Mouse (Mus musculus) lung, embryonic 15.5 days (tissue): ENCODE results near the gene Slc2a2. TPM values are rescaled to one million over a fixed set of nuclear protein-coding genes. Genes with fewer than 3 reads are reported as not detected.

Source experiments
- ATAC-seq: fragments of 200-750 bp; cut with Nextera tagmentation; 2 replicates; pipeline ENCODE4 v1.8.0; 2017; ENCODE audit warnings: moderate number of reproducible peaks, borderline replicate concordance; ENCODE audit not compliant: low FRiP score, low TSS enrichment; ENCODE audit errors: extremely low read depth
- H3K27ac ChIP-seq: fragments of 300-500 bp; sonication (generic); 2 replicates; pipeline ENCODE4 v1.5.1; 2015; ENCODE audit warnings: moderate library complexity, mild to moderate bottlenecking, inconsistent platforms
- H3K27me3 ChIP-seq: fragments of 300-500 bp; sonication (generic); 2 replicates; pipeline ENCODE4 v1.6.1; 2015; ENCODE audit warnings: inconsistent platforms
- H3K36me3 ChIP-seq: fragments of 300-500 bp; sonication (generic); 2 replicates; pipeline ENCODE4 v1.6.1; 2015; ENCODE audit warnings: inconsistent platforms
- H3K4me1 ChIP-seq: fragments of 300-500 bp; sonication (generic); 2 replicates; pipeline ENCODE4 v1.6.1; 2015; ENCODE audit warnings: inconsistent platforms
- H3K4me2 ChIP-seq: fragments of 300-500 bp; sonication (generic); 2 replicates; pipeline ENCODE4 v1.6.1; 2015; ENCODE audit warnings: inconsistent platforms, mild to moderate bottlenecking, moderate library complexity
- H3K4me3 ChIP-seq: fragments of 300-500 bp; sonication (generic); 2 replicates; pipeline ENCODE4 v1.5.1; 2015; ENCODE audit warnings: mild to moderate bottlenecking, inconsistent platforms
- H3K9ac ChIP-seq: fragments of 300-500 bp; sonication (generic); 2 replicates; pipeline ENCODE4 v1.6.1; 2015; ENCODE audit warnings: inconsistent platforms
- H3K9me3 ChIP-seq: fragments of 300-500 bp; sonication (generic); 2 replicates; pipeline ENCODE4 v1.6.1; 2016; ENCODE audit warnings: inconsistent platforms
- WGBS: fragments of 180-500 bp; shearing (Covaris S2); methylation state at CpG from one replicate; pipeline ENCODE4 v1.1.7; 2015; 5-methylcytosine and 5-hydroxymethylcytosine counted together
- polyA plus RNA-seq: library from polyadenylated mRNA; unstranded; fragments of >200 nt; fragmentation: Nextera tagmentation; extraction: Ambion mirVana; gene quantifications from 2 replicates; pipeline ENCODE4 v1.2.1, GENCODE M21; 2015

Gene Slc2a2
- polyA plus RNA-seq: 0.12 and 0.28 TPM in 2 replicates

DNA sequence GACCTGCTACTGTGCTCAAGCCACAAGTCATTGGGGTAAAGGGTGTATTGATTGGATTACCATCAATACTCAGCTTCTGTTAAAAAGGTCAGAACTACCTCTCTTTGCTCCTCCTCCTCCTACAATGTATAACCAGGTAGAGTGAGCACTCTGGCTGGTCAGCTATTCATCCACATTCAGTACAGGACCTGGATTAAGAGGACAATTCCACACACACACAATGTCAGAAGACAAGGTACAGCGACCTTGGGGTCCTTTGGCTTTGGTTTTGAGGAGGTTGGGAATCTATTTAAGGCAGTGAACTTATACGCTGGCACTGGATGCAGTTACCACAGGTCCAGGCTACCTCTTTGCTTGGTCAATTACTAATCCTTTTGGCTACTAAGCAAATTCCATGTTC is at the start of gene Slc2a2:
Slc2a2 (plus strand) TSS at position 107 of the 400 bp plus-strand sequence.
- no peak within 1 kb of the TSS for H3K4me3 ChIP-seq
- no peak within 1 kb of the TSS for H3K9ac ChIP-seq
- no peaks in the 10 kb centered on the region for H3K4me1 ChIP-seq
- H3K9me3 ChIP-seq: no peaks in the 10 kb centered on the region
- H3K27ac ChIP-seq: no peak within 1 kb of the TSS
- no peak for ATAC-seq
- H3K27me3 ChIP-seq: no peaks in the 10 kb centered on the region
- H3K36me3 ChIP-seq: no peaks in the 10 kb centered on the region
- WGBS: 77% methylated on average over 2 of the region's 2 CpGs
- H3K4me2 ChIP-seq: no peak within 1 kb of the TSS

- no peak overlapping the region for H3K4me2 ChIP-seq
- no peaks in the 10 kb centered on the region for H3K9me3 ChIP-seq
- H3K9ac ChIP-seq: no peak overlapping the region
- H3K27me3 ChIP-seq: no peaks in the 10 kb centered on the region
- 77% methylated on average over 3 of the region's 3 CpGs for WGBS
- H3K27ac ChIP-seq: no peak overlapping the region
- no peaks in the 10 kb centered on the region for H3K36me3 ChIP-seq
- ATAC-seq: no peak
- H3K4me1 ChIP-seq: no peaks in the 10 kb centered on the region
- no peak overlapping the region for H3K4me3 ChIP-seq
These were observed 45.1 kb upstream of the Slc2a2 start for GRCm38 (mm10) chr3:28652574-28652973.

- no peaks in the 10 kb centered on the region for H3K9me3 ChIP-seq
- H3K27me3 ChIP-seq: no peaks in the 10 kb centered on the region
- ATAC-seq: no peak
- no peak overlapping the region for H3K9ac ChIP-seq
- H3K27ac ChIP-seq: no peak overlapping the region
- no peaks in the 10 kb centered on the region for H3K36me3 ChIP-seq
- H3K4me3 ChIP-seq: no peak overlapping the region
- no peak overlapping the region for H3K4me2 ChIP-seq
- no peaks in the 10 kb centered on the region for H3K4me1 ChIP-seq
- 75% methylated on average over 3 of the region's 3 CpGs for WGBS
These were observed 44.7 kb upstream of the Slc2a2 start for GRCm38 (mm10) chr3:28653043-28653442.

GRCm38 (mm10) chr3:28654740-28655139 is 43.0 kb upstream of the Slc2a2 start:
- Histone ChIP-seq H3K4me3 (no peak overlapping the region), H3K9ac (no peak overlapping the region), H3K4me2 (no peak overlapping the region), H3K27ac (no peak overlapping the region), H3K9me3 (no peaks in the 10 kb centered on the region), H3K27me3 (no peaks in the 10 kb centered on the region), H3K4me1 (no peaks in the 10 kb centered on the region), H3K36me3 (no peaks in the 10 kb centered on the region)
- ATAC-seq: no peak

DNA sequence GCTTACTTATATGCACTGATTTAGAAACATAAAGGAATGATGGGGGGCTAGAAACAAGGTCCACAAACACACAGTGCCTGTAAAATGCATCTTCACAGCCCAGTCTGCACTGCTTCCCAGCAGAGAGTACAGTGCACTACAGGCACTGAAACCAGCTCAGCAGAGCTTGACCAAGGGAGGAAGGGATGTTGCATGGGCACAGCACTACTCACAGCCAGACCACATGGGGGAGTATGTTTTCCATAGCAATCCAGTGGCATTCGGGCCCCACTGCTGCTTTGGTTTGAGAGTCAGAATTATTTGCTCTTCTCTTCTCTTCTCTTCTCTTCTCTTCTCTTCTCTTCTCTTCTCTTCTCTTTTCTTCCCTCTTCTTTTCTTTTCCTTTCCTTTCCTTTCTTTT is 39.4 kb upstream of the Slc2a2 start:
- H3K27me3 ChIP-seq: no peaks in the 10 kb centered on the region
- H3K4me3 ChIP-seq: no peak overlapping the region
- no peak overlapping the region for H3K27ac ChIP-seq
- 52% methylated on average over 1 of the region's 1 CpGs for WGBS
- no peak overlapping the region for H3K9ac ChIP-seq
- no peak overlapping the region for H3K4me2 ChIP-seq
- ATAC-seq: no peak
- H3K36me3 ChIP-seq: no peaks in the 10 kb centered on the region
- H3K4me1 ChIP-seq: no peaks in the 10 kb centered on the region
- H3K9me3 ChIP-seq: no peaks in the 10 kb centered on the region

DNA sequence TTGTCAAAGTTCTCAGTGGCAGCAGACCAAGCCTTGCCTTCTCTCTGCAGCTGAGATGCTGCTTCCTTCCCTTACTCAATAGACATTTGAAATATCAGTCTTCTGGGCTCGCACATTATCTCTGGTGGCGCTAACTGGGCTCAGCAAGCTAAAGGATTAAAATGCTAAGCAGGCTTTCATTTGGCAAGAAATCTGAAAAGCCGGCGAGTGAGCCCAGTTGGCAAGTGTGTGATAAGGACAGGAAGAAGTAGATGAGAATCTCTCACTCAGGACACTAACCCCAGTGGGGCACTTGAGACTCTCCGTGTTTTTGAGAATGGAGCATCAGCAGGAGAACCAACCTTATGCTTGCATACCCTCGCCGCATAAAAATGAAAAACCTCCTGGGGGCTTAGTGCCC is 16.9 kb upstream of the Slc2a2 start:
- Histone ChIP-seq H3K4me2 (no peak overlapping the region), H3K4me3 (no peak overlapping the region), H3K9me3 (no peaks in the 10 kb centered on the region), H3K9ac (no peak overlapping the region), H3K27me3 (no peaks in the 10 kb centered on the region), H3K4me1 (no peaks in the 10 kb centered on the region), H3K27ac (no peak overlapping the region), H3K36me3 (no peaks in the 10 kb centered on the region)
- ATAC-seq: no peak
- WGBS: 66% methylated on average over 7 of the region's 7 CpGs

DNA sequence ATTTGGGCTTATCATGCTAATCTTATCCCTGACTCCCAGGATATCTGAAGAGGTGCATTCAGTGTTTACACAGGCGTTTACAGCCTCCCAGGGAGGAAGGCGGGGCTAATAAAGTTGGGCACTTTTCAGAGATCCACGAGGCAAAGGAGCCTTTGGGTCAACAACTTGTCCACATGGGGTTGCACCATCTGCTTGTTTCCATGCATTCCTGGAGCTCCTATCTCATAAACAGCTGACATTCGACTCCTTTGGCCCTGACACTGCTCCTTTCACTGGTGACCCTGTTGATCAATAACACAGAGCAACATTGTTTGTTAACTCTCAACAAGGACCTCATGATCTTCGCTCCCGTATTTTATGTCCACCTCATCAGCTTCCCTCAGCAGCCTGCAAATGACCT is 15.8 kb upstream of the Slc2a2 start:
- ATAC-seq: no peak
- 30% methylated on average over 6 of the region's 6 CpGs for WGBS
- H3K4me1 ChIP-seq: no peaks in the 10 kb centered on the region
- H3K9ac ChIP-seq: no peak overlapping the region
- H3K9me3 ChIP-seq: no peaks in the 10 kb centered on the region
- no peak overlapping the region for H3K4me3 ChIP-seq
- H3K4me2 ChIP-seq: no peak overlapping the region
- H3K27ac ChIP-seq: no peak overlapping the region
- H3K27me3 ChIP-seq: no peaks in the 10 kb centered on the region
- no peaks in the 10 kb centered on the region for H3K36me3 ChIP-seq

DNA sequence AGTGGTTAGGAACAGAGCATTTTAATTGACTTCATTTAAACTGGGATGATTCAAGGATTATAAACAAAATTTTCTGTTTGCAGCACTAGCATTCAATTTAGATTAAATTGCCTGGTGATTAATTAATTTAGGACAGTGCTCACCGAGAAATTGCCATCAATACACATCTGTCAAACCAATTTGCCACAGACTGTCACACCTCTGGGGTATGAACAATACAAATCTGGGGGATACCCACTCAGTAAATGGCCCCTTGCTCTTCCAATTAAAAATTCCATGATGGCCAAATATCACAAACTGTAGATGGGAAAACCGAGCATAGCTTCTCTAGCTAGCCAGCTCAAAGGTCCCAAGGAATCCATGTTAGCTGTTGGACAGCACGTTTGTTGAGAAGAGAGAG is 15.3 kb upstream of the Slc2a2 start:
- Histone ChIP-seq H3K36me3 (no peaks in the 10 kb centered on the region), H3K4me1 (no peaks in the 10 kb centered on the region), H3K4me2 (no peak overlapping the region), H3K9ac (no peak overlapping the region), H3K9me3 (no peaks in the 10 kb centered on the region), H3K27me3 (no peaks in the 10 kb centered on the region), H3K27ac (no peak overlapping the region), H3K4me3 (no peak overlapping the region)
- WGBS: 69% methylated on average over 3 of the region's 3 CpGs
- ATAC-seq: no peak

GRCm38 (mm10) chr3:28685510-28685909 is 12.2 kb upstream of the Slc2a2 start:
- Histone ChIP-seq H3K36me3 (no peaks in the 10 kb centered on the region), H3K4me2 (no peak overlapping the region), H3K27me3 (no peaks in the 10 kb centered on the region), H3K4me1 (no peaks in the 10 kb centered on the region), H3K9ac (no peak overlapping the region), H3K9me3 (no peaks in the 10 kb centered on the region), H3K27ac (no peak overlapping the region), H3K4me3 (no peak overlapping the region)
- no peak for ATAC-seq
- WGBS: 61% methylated on average over 2 of the region's 2 CpGs

DNA sequence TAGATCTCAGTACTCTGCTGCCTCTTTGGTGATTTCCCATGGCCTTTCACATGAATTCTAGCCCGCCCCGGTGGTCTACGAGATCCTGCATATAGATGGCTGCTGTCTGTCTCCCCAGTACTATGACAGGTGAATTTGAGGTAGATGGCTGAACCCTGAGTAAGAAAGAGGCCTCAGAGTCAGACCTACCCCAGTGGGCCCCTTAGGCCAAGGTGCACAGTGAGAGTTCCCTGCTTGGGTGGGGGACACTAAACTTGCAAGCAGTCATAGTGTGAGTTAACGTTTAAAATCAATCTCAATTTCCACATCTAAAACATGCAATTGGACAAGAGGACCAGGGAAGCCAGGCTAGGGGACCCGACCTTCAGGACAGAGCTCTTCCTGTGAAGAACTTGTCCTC is 2.9 kb upstream of the Slc2a2 start:
- no peak for ATAC-seq
- no peak overlapping the region for H3K9ac ChIP-seq

GRCm38 (mm10) chr3:28695608-28696007 is 2.1 kb upstream of the Slc2a2 start:
- no peaks in the 10 kb centered on the region for H3K4me1 ChIP-seq
- no peak overlapping the region for H3K9ac ChIP-seq
- H3K4me2 ChIP-seq: no peak overlapping the region
- no peaks in the 10 kb centered on the region for H3K36me3 ChIP-seq
- H3K9me3 ChIP-seq: no peaks in the 10 kb centered on the region
- no peak for ATAC-seq
- no peak overlapping the region for H3K27ac ChIP-seq
- no peaks in the 10 kb centered on the region for H3K27me3 ChIP-seq
- 61% methylated on average over 13 of the region's 13 CpGs for WGBS
- no peak overlapping the region for H3K4me3 ChIP-seq

More for the DNA sequence above, 2.9 kb upstream of the Slc2a2 start:
- Histone ChIP-seq H3K36me3 (no peaks in the 10 kb centered on the region), H3K4me2 (no peak overlapping the region), H3K27ac (no peak overlapping the region), H3K4me3 (no peak overlapping the region), H3K9me3 (no peaks in the 10 kb centered on the region), H3K27me3 (no peaks in the 10 kb centered on the region), H3K4me1 (no peaks in the 10 kb centered on the region)
- WGBS: 88% methylated on average over 5 of the region's 5 CpGs

- H3K4me2 ChIP-seq: no peak overlapping the region
- no peak for ATAC-seq
- no peaks in the 10 kb centered on the region for H3K9me3 ChIP-seq
These were observed 1.5 kb upstream of the Slc2a2 start for GRCm38 (mm10) chr3:28696162-28696561.

DNA sequence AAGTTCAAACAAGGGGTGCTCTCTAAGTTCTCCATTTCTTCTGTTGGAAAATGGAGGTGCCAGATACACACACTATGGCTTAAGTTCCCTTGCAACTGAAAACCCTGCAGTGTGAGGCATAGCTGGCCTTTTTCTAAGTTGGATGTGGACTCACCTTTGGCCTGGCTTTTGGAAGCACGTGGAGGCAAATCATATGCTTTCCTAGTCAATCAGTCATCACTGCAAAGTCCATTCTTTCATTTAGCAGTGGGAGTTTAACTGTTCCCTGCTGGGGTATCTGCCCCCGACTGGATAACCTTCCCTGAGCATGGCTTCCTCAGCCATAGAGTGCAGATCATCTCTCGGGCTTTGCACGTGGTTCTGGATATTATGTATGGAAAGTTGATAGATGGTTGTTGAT is 1.9 kb downstream of the Slc2a2 start:
- no peaks in the 10 kb centered on the region for H3K9me3 ChIP-seq
- H3K4me2 ChIP-seq: no peak overlapping the region
- no peaks in the 10 kb centered on the region for H3K4me1 ChIP-seq
- no peak for ATAC-seq
- H3K27ac ChIP-seq: no peak overlapping the region
- H3K4me3 ChIP-seq: no peak overlapping the region
- H3K27me3 ChIP-seq: no peaks in the 10 kb centered on the region
- H3K9ac ChIP-seq: no peak overlapping the region
- no peaks in the 10 kb centered on the region for H3K36me3 ChIP-seq
- WGBS: 62% methylated on average over 4 of the region's 4 CpGs

More at GRCm38 (mm10) chr3:28696162-28696561, 1.5 kb upstream of the Slc2a2 start:
- Histone ChIP-seq H3K9ac (no peak overlapping the region), H3K4me3 (no peak overlapping the region), H3K27ac (no peak overlapping the region), H3K36me3 (no peaks in the 10 kb centered on the region), H3K4me1 (no peaks in the 10 kb centered on the region), H3K27me3 (no peaks in the 10 kb centered on the region)
- WGBS: 48% methylated on average over 10 of the region's 10 CpGs
